Mouse (Mus musculus) thymus, postnatal 36 days (tissue): ENCODE data around the gene Sag.
A peak's percentile ranks its signal among the peaks of the same experiment; 100 is the strongest.

Experiments
- DNase-seq, 2 experiments: peaks; one replicate each; pipeline ENCODE4 v3.0.0; 2022; ENCODE audit warnings: mixed read lengths in 2 of 2

Gene Sag

GRCm38 (mm10) chr1:87803576-87803975, at the start of gene Sag:
Gene Sag (plus strand): TSS chr1:87803680.
- no peak for DNase-seq

- DNase-seq: peak; percentile 92 to 96
Measured at GRCm38 (mm10) chr1:87755641-87756470, 47.6 kb upstream of the Sag start, which contains the start of gene Atg16l1. Gene Atg16l1 (plus strand): TSS chr1:87755870.

- no peak for DNase-seq
Measured at GRCm38 (mm10) chr1:87763821-87764220, 39.7 kb upstream of the Sag start.

- no peak for DNase-seq
Measured at GRCm38 (mm10) chr1:87765741-87766140, 37.7 kb upstream of the Sag start.

GRCm38 (mm10) chr1:87766233-87766632, 37.2 kb upstream of the Sag start:
- DNase-seq: peak; percentile 52 to 56

- no peak for DNase-seq
Measured at GRCm38 (mm10) chr1:87769263-87769662, 34.2 kb upstream of the Sag start.

- DNase-seq: no peak
Measured at GRCm38 (mm10) chr1:87770486-87770885, 33.0 kb upstream of the Sag start.

- no peak for DNase-seq
Measured at GRCm38 (mm10) chr1:87771724-87772123, 31.8 kb upstream of the Sag start.

GRCm38 (mm10) chr1:87773336-87773735, 30.1 kb upstream of the Sag start:
- DNase-seq: no peak

GRCm38 (mm10) chr1:87774845-87775244, 28.6 kb upstream of the Sag start:
- DNase-seq: no peak

GRCm38 (mm10) chr1:87779204-87779785, 24.2 kb upstream of the Sag start:
- no peak for DNase-seq

- no peak for DNase-seq
Measured at GRCm38 (mm10) chr1:87785703-87786102, 17.8 kb upstream of the Sag start.

- no peak for DNase-seq
Measured at GRCm38 (mm10) chr1:87786251-87786650, 17.2 kb upstream of the Sag start.

GRCm38 (mm10) chr1:87789665-87790064, 13.8 kb upstream of the Sag start:
- DNase-seq: no peak

- DNase-seq: no peak
Measured at GRCm38 (mm10) chr1:87792438-87793137, 10.9 kb upstream of the Sag start.

GRCm38 (mm10) chr1:87793138-87793449, 10.4 kb upstream of the Sag start:
- no peak for DNase-seq

GRCm38 (mm10) chr1:87797702-87798101, 5.8 kb upstream of the Sag start:
- no peak for DNase-seq

GRCm38 (mm10) chr1:87798306-87798705, 5.2 kb upstream of the Sag start:
- DNase-seq: no peak

GRCm38 (mm10) chr1:87807751-87808150, 4.3 kb downstream of the Sag start:
- DNase-seq: no peak

GRCm38 (mm10) chr1:87811391-87811790, 7.9 kb downstream of the Sag start:
- DNase-seq: no peak

- no peak for DNase-seq
Measured at GRCm38 (mm10) chr1:87812061-87812460, 8.6 kb downstream of the Sag start.

- DNase-seq: no peak
Measured at GRCm38 (mm10) chr1:87813155-87813554, 9.7 kb downstream of the Sag start.

GRCm38 (mm10) chr1:87813681-87814080, 10.2 kb downstream of the Sag start:
- no peak for DNase-seq

- no peak for DNase-seq
Measured at GRCm38 (mm10) chr1:87824420-87824995, 21.0 kb downstream of the Sag start.
